Mouse (Mus musculus): ENCODE data around the gene Tlr5. TPM values are rescaled to one million over a fixed set of nuclear protein-coding genes. Genes with fewer than 3 reads are reported as not detected.

Gene Tlr5
- polyA plus RNA-seq (2012; rRNA removed), result 0.81 and 1.2 TPM in 2 replicates

DNA sequence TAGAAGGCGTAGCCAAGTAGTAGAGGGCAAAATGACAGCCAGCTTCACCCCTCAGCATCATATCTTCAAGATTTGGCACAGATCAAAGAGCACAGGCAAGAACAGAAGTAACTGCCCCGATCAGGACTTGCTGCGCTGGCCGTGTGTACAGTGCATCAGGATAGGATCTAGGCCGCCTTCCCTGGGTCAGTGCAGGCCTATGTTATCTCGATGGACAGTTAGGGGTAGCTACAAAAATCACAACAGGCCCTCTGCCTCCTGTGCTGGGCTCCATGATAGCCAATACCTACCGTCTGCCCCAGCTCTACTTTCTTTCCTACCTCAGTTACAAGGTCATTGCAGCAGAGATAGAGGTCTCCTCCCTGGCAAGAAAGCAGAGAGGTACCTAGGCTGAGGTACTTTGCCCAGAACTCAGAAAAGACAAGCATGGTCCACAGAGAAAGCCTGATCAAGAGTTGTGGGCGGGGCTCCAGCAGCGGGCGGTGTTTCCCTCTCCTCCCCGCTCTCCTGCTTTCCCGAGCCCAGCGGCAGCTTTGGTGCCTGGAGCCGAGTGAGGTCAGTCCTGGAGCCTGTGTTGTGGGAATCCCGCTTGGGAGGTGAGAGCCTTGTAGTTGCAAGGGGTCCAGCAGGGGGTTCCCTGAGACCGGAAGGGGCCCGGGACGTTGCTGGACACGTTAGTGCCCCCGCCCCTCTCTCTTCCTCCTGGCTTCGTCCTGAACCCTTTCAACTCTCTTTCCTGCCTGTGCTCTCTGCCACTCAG, at the start of gene Tlr5:
TSS of gene Tlr5 (plus strand) at position 502 of the 760 bp plus-strand sequence.

Other genes with a start within 250 kb of the Tlr5 start
- not detected in 2 replicates for gene Ccdc185, start 205.6 kb upstream of the Tlr5 start, polyA plus RNA-seq (2012; rRNA removed)
- gene Susd4, start 190.9 kb upstream of the Tlr5 start, polyA plus RNA-seq (2012; rRNA removed), result 17.3 and 18.9 TPM in 2 replicates

All from ovary, adult 2 months (tissue).